Mouse (Mus musculus) right cerebral cortex, postnatal 14 days (tissue): ENCODE data around the gene Ccl17.

Experiments
- DNase-seq: peaks from one replicate; pipeline ENCODE4 v3.0.0; 2022

Ccl17 gene

GRCm38 (mm10) chr8:94789256-94789955 is 20.8 kb upstream of the Ccl17 start:
- DNase-seq, result no peak

GRCm38 (mm10) chr8:94794368-94794767 is 15.9 kb upstream of the Ccl17 start:
- DNase-seq, result no peak

- DNase-seq, result no peak
Measured at GRCm38 (mm10) chr8:94794782-94795181, 15.5 kb upstream of the Ccl17 start.

GRCm38 (mm10) chr8:94800278-94800968 is 9.8 kb upstream of the Ccl17 start:
- peak; percentile 67 for DNase-seq

- DNase-seq, result peak; percentile 58
Measured at GRCm38 (mm10) chr8:94801293-94802095, 8.8 kb upstream of the Ccl17 start.

GRCm38 (mm10) chr8:94802375-94802774 is 7.9 kb upstream of the Ccl17 start:
- no peak for DNase-seq

- DNase-seq, result no peak
Measured at GRCm38 (mm10) chr8:94803551-94803950, 6.7 kb upstream of the Ccl17 start.

- no peak for DNase-seq
Measured at GRCm38 (mm10) chr8:94804546-94805340, 5.5 kb upstream of the Ccl17 start.

GRCm38 (mm10) chr8:94805811-94806210 is 4.4 kb upstream of the Ccl17 start:
- DNase-seq, result no peak

- no peak for DNase-seq
Measured at GRCm38 (mm10) chr8:94807506-94807905, 2.7 kb upstream of the Ccl17 start.

- DNase-seq, result no peak
Measured at GRCm38 (mm10) chr8:94808372-94808771, 1.9 kb upstream of the Ccl17 start.

GRCm38 (mm10) chr8:94810855-94811254 is 602 bp downstream of the Ccl17 start:
- DNase-seq, result no peak

GRCm38 (mm10) chr8:94811654-94812053 is 1.4 kb downstream of the Ccl17 start:
- no peak for DNase-seq

- DNase-seq, result peak; percentile 80
Measured at GRCm38 (mm10) chr8:94812645-94813098, 2.4 kb downstream of the Ccl17 start.

- DNase-seq, result no peak
Measured at GRCm38 (mm10) chr8:94814556-94814955, 4.3 kb downstream of the Ccl17 start.

GRCm38 (mm10) chr8:94817933-94818332 is 7.7 kb downstream of the Ccl17 start:
- DNase-seq, result no peak

GRCm38 (mm10) chr8:94819671-94820179 is 9.5 kb downstream of the Ccl17 start:
- no peak for DNase-seq

- no peak for DNase-seq
Measured at GRCm38 (mm10) chr8:94820553-94820952, 10.3 kb downstream of the Ccl17 start.

- no peak for DNase-seq
Measured at GRCm38 (mm10) chr8:94821381-94821780, 11.1 kb downstream of the Ccl17 start.

GRCm38 (mm10) chr8:94822637-94823560 is 12.6 kb downstream of the Ccl17 start:
- peak; percentile 65 for DNase-seq

GRCm38 (mm10) chr8:94825170-94825569 is 14.9 kb downstream of the Ccl17 start:
- DNase-seq, result no peak
